14 mouse cellular contexts compared by ENCODE assay signal in genomic region chr11:98333263-98333696, GRCm38 (mm10). TPM values are rescaled to one million over a fixed set of nuclear protein-coding genes. Genes with fewer than 3 reads are reported as not detected.
DNase-seq lines count a peak whose midpoint lies in the region; ATAC-seq lines count a peak whose summit lies in the region.
"Had no signal": no experiment of that assay in that cellular context is flagged by ENCODE, and none has a peak within 500 bp of the region (broad histone marks: within the 10 kb centered on the region; RNA-seq: fewer than 3 reads in every experiment).

No protein-coding gene starts in this region.

- no peaks in the 10 kb centered on the region for H3K36me3 ChIP-seq in forebrain, embryonic 13.5 days (ENCODE audit: poor library complexity, severe bottlenecking)
- H3K36me3 ChIP-seq in forebrain, embryonic 10.5 days (replicated peaks): no peaks in the 10 kb centered on the region
- no peaks in the 10 kb centered on the region for H3K36me3 ChIP-seq in forebrain, embryonic 14.5 days (ENCODE audit: control insufficient read depth, insufficient read depth, low read length)
- H3K36me3 ChIP-seq: heart, embryonic 13.5 days had no signal

- DNase-seq in forebrain, embryonic 10.5 days (ENCODE audit: extremely low spot score, low spot score): no peak
- DNase-seq in right cerebral cortex, postnatal 14 days: peak; percentile 19
- DNase-seq in right cerebral cortex, postnatal 36 days (ENCODE audit: low spot score in 2 of 2): no peak
- DNase-seq in forebrain, embryonic 14.5 days (ENCODE audit: low spot score): peak; percentile 60
- no peak for DNase-seq in kidney, postnatal 25 days
- no peak for DNase-seq in layer of hippocampus, adult 9-11 months
- no peak for DNase-seq in urinary bladder, adult 2 months (ENCODE audit: low spot score)
- DNase-seq: embryo, embryonic 11 days; gastrocnemius, postnatal 14 days; lung, adult 2 months had no signal

- no peak overlapping the region for H3K9ac ChIP-seq in forebrain, embryonic 13.5 days
- H3K9ac ChIP-seq in forebrain, embryonic 14.5 days (ENCODE audit: low read length): no peak overlapping the region; the same call in 1 of the 2 replicates
- H3K9ac ChIP-seq: heart, embryonic 13.5 days had no signal

- H3K9me3 ChIP-seq in forebrain, embryonic 13.5 days (replicated peaks): no peaks in the 10 kb centered on the region
- no peaks in the 10 kb centered on the region for H3K9me3 ChIP-seq in forebrain, embryonic 10.5 days
- H3K9me3 ChIP-seq in forebrain, embryonic 14.5 days (replicated peaks; ENCODE audit: control insufficient read depth, low read length): no peaks in the 10 kb centered on the region
- H3K9me3 ChIP-seq: heart, embryonic 13.5 days had no signal

- 63% methylated on average over 10 of the region's 10 CpGs for WGBS in forebrain, embryonic 13.5 days
- 86% methylated on average over 10 of the region's 10 CpGs for WGBS in forebrain, embryonic 10.5 days
- 46% methylated on average over 9 of the region's 10 CpGs for WGBS in forebrain, embryonic 14.5 days

- H3K27me3 ChIP-seq in forebrain, embryonic 13.5 days: peaks cover 100% of the 10 kb centered on the region
- H3K27me3 ChIP-seq in forebrain, embryonic 10.5 days (ENCODE audit: poor library complexity, severe bottlenecking): peaks cover 100% of the 10 kb centered on the region
- H3K27me3 ChIP-seq in forebrain, embryonic 14.5 days (replicated peaks; ENCODE audit: control insufficient read depth, insufficient read depth, low read length): peaks cover 75% of the 10 kb centered on the region

- H3K4me2 ChIP-seq in forebrain, embryonic 13.5 days: 0 out of 2 replicates have a peak overlapping the region, but pooled peaks have one; percentile 60
- H3K4me2 ChIP-seq in forebrain, embryonic 14.5 days (ENCODE audit: low read length): peak overlapping the region; percentile 46; the same call in 1 of the 2 replicates

- peaks cover 59% of the 10 kb centered on the region for H3K4me1 ChIP-seq in forebrain, embryonic 13.5 days
- peaks cover 25% of the 10 kb centered on the region for H3K4me1 ChIP-seq in forebrain, embryonic 10.5 days
- peaks cover 19% of the 10 kb centered on the region for H3K4me1 ChIP-seq in forebrain, embryonic 14.5 days (ENCODE audit: control insufficient read depth, insufficient read depth, low read length)

- no peak overlapping the region for H3K4me3 ChIP-seq in forebrain, embryonic 13.5 days
- no peak overlapping the region for H3K4me3 ChIP-seq in forebrain, embryonic 10.5 days
- no peak overlapping the region for H3K4me3 ChIP-seq in forebrain, embryonic 14.5 days (ENCODE audit: low read depth, low read length)
- H3K4me3 ChIP-seq: erythroblast, embryonic 14.5 days; heart, embryonic 13.5 days had no signal

- no peak for ATAC-seq in forebrain, embryonic 13.5 days
- ATAC-seq in forebrain, embryonic 14.5 days: no peak

- peak overlapping the region; percentile 86 for H3K27ac ChIP-seq in forebrain, embryonic 13.5 days
- no peak overlapping the region for H3K27ac ChIP-seq in forebrain, embryonic 10.5 days
- peak overlapping the region; percentile 93 for H3K27ac ChIP-seq in forebrain, embryonic 14.5 days (ENCODE audit: low read depth, low read length)
- H3K27ac ChIP-seq: heart, embryonic 13.5 days had no signal

RNA-seq across cellular contexts. Expression of gene Neurod2, which starts 3.8 kb away (rescaled TPM):
- polyA plus RNA-seq in forebrain, embryonic 13.5 days (2015; fragmentation: Nextera tagmentation; extraction: Ambion mirVana): 45.4 and 72.1 TPM in 2 replicates
- 0.14 TPM in 1 of 2 replicates, not detected in the other for polyA plus RNA-seq in forebrain, embryonic 10.5 days (2016; fragmentation: Nextera tagmentation; extraction: Ambion mirVana)
- 64.1 and 90.9 TPM in 2 replicates for polyA plus RNA-seq in forebrain, embryonic 14.5 days (2014; fragmentation: Nextera tagmentation; extraction: Ambion mirVana)
- not detected in 2 replicates for polyA plus RNA-seq in urinary bladder, adult 2 months (2012; rRNA removed)
- polyA plus RNA-seq: erythroblast, embryonic 14.5 days; heart, embryonic 13.5 days; kidney, embryonic 14.5 days; lung, adult 2 months had no signal

RNA-seq across cellular contexts. Expression of gene Ppp1r1b, which starts 14.9 kb away (rescaled TPM):
- polyA plus RNA-seq in forebrain, embryonic 13.5 days (2015; fragmentation: Nextera tagmentation; extraction: Ambion mirVana): 14.6 and 20.0 TPM in 2 replicates
- 0.23 and 0.41 TPM in 2 replicates for polyA plus RNA-seq in forebrain, embryonic 10.5 days (2016; fragmentation: Nextera tagmentation; extraction: Ambion mirVana)
- 33.1 and 42.2 TPM in 2 replicates for polyA plus RNA-seq in forebrain, embryonic 14.5 days (2014; fragmentation: Nextera tagmentation; extraction: Ambion mirVana)
- polyA plus RNA-seq in urinary bladder, adult 2 months (2012; rRNA removed): 0.07 and 0.15 TPM in 2 replicates

RNA-seq across cellular contexts. Expression of gene Stard3, which starts 24.9 kb away (rescaled TPM):
- 44.0 and 45.5 TPM in 2 replicates for polyA plus RNA-seq in forebrain, embryonic 13.5 days (2015; fragmentation: Nextera tagmentation; extraction: Ambion mirVana)
- 39.8 and 41.0 TPM in 2 replicates for polyA plus RNA-seq in forebrain, embryonic 10.5 days (2016; fragmentation: Nextera tagmentation; extraction: Ambion mirVana)
- polyA plus RNA-seq in forebrain, embryonic 14.5 days (2014; fragmentation: Nextera tagmentation; extraction: Ambion mirVana): 43.8 and 46.6 TPM in 2 replicates
- polyA plus RNA-seq in urinary bladder, adult 2 months (2012; rRNA removed): 34.8 and 45.8 TPM in 2 replicates

RNA-seq across cellular contexts. Expression of gene Tcap, which starts 50.3 kb away (rescaled TPM):
- polyA plus RNA-seq in forebrain, embryonic 13.5 days (2015; fragmentation: Nextera tagmentation; extraction: Ambion mirVana): 0.18 and 0.19 TPM in 2 replicates
- polyA plus RNA-seq in forebrain, embryonic 10.5 days (2016; fragmentation: Nextera tagmentation; extraction: Ambion mirVana): 0.15 TPM in 1 of 2 replicates, not detected in the other
- polyA plus RNA-seq in forebrain, embryonic 14.5 days (2014; fragmentation: Nextera tagmentation; extraction: Ambion mirVana): 0.23 TPM in 1 of 2 replicates, not detected in the other
- 7.0 and 9.0 TPM in 2 replicates for polyA plus RNA-seq in urinary bladder, adult 2 months (2012; rRNA removed)
- polyA plus RNA-seq: erythroblast, embryonic 14.5 days had no signal

RNA-seq across cellular contexts. Expression of gene Pnmt, which starts 53.0 kb away (rescaled TPM):
- polyA plus RNA-seq in forebrain, embryonic 13.5 days (2015; fragmentation: Nextera tagmentation; extraction: Ambion mirVana): 0.35 TPM in 1 of 2 replicates, not detected in the other
- not detected in 2 replicates for polyA plus RNA-seq in forebrain, embryonic 10.5 days (2016; fragmentation: Nextera tagmentation; extraction: Ambion mirVana)
- 0.32 and 0.36 TPM in 2 replicates for polyA plus RNA-seq in forebrain, embryonic 14.5 days (2014; fragmentation: Nextera tagmentation; extraction: Ambion mirVana)
- 0.10 TPM in 1 of 2 replicates, not detected in the other for polyA plus RNA-seq in urinary bladder, adult 2 months (2012; rRNA removed)
- polyA plus RNA-seq: erythroblast, embryonic 14.5 days had no signal

Comparison
In these comparisons a context has a peak if more than half of its experiments do, and no peak if none do; other contexts are left out.
1. DNase-seq: peak in right cerebral cortex, postnatal 14 days (single experiment) and forebrain, embryonic 14.5 days (single experiment); none in forebrain, embryonic 10.5 days (single experiment), right cerebral cortex, postnatal 36 days (0 of 2), kidney, postnatal 25 days (0 of 2), layer of hippocampus, adult 9-11 months (single experiment) and urinary bladder, adult 2 months (single experiment).
2. RNA of gene Neurod2, which starts 3.8 kb away (polyA plus RNA-seq): 45.4 to 72.1 TPM in forebrain, embryonic 13.5 days and 64.1 to 90.9 TPM in forebrain, embryonic 14.5 days; 0.14 TPM in forebrain, embryonic 10.5 days and not detected in urinary bladder, adult 2 months; every median in the first group is over 10 times any median in the second.
3. RNA of gene Ppp1r1b, which starts 14.9 kb away (polyA plus RNA-seq): 33.1 to 42.2 TPM in forebrain, embryonic 14.5 days and 14.6 to 20.0 TPM in forebrain, embryonic 13.5 days; 0.23 to 0.41 TPM in forebrain, embryonic 10.5 days and 0.07 to 0.15 TPM in urinary bladder, adult 2 months; every median in the first group is over 10 times any median in the second.